Mouse (Mus musculus) MEL (cell line): Measurements from ENCODE around the gene B3gntl1.

ENCODE experiments used
- BHLHE40 ChIP-seq: IDR thresholded peaks from 2 replicates; pipeline ENCODE4 v1.6.1; 2012; ENCODE audit warnings: low read depth, mild to moderate bottlenecking, inconsistent platforms, low read length, improper control_type of control experiment, borderline replicate concordance
- CTCF ChIP-seq, 3 experiments: IDR thresholded peaks in 2 of 3; conservative IDR thresholded peaks in 1 of 3; 2 replicates each; pipeline ENCODE4 v1.5.1; 2011 to 2012; ENCODE audit warnings: low read length in 3 of 3, low read depth in 2 of 3, mild to moderate bottlenecking in 2 of 3, improper control_type of control experiment in 1 of 3, inconsistent platforms in 1 of 3, mixed read lengths in 1 of 3, moderate library complexity in 1 of 3; ENCODE audit not compliant: control insufficient read depth in 1 of 3, insufficient read depth in 1 of 3, poor library complexity in 1 of 3, severe bottlenecking in 1 of 3
- EP300 ChIP-seq, 2 experiments: IDR thresholded peaks; 2 replicates each; pipeline ENCODE4 v1.6.1; 2011; ENCODE audit warnings: improper control_type of control experiment in 2 of 2, low read length in 2 of 2, low read depth in 1 of 2, mild to moderate bottlenecking in 1 of 2
- ETS1 ChIP-seq: IDR thresholded peaks from 2 replicates; pipeline ENCODE4 v1.6.1; 2012; ENCODE audit warnings: low read depth, mild to moderate bottlenecking, inconsistent platforms, low read length, improper control_type of control experiment, moderate library complexity
- GATA1 ChIP-seq: IDR thresholded peaks from 2 replicates; pipeline ENCODE4 v1.6.1; 2011; ENCODE audit warnings: low read depth, low read length, improper control_type of control experiment
- JUND ChIP-seq: IDR thresholded peaks from 2 replicates; pipeline ENCODE4 v1.6.1; 2011; ENCODE audit warnings: low read depth, mild to moderate bottlenecking, improper control_type of control experiment, low read length
- MEF2A ChIP-seq: IDR thresholded peaks from 2 replicates; pipeline ENCODE4 v1.6.1; 2014; ENCODE audit warnings: low read depth, mild to moderate bottlenecking, inconsistent platforms, low read length, improper control_type of control experiment; ENCODE audit not compliant: poor library complexity, insufficient replicate concordance, severe bottlenecking; ENCODE audit errors: extremely low read depth
- MYB ChIP-seq: IDR thresholded peaks from 2 replicates; pipeline ENCODE4 v1.6.1; 2011; ENCODE audit warnings: mild to moderate bottlenecking, low read depth, low read length, improper control_type of control experiment
- POLR2A ChIP-seq, 2 experiments: IDR thresholded peaks; 2 replicates each; pipeline ENCODE4 v1.6.1; 2011 to 2012; ENCODE audit warnings: low read length in 2 of 2, mild to moderate bottlenecking in 2 of 2, control low read depth in 1 of 2, improper control_type of control experiment in 1 of 2, low read depth in 1 of 2, moderate library complexity in 1 of 2; ENCODE audit not compliant: control insufficient read depth in 1 of 2, insufficient read depth in 1 of 2, poor library complexity in 1 of 2
- TAL1 ChIP-seq: IDR thresholded peaks from 2 replicates; pipeline ENCODE4 v1.6.1; 2012; ENCODE audit warnings: mild to moderate bottlenecking, inconsistent platforms, low read length, moderate library complexity, mixed read lengths
- TBP ChIP-seq: IDR thresholded peaks from 2 replicates; pipeline ENCODE4 v1.8.0; 2011; ENCODE audit warnings: low read depth, low read length, improper control_type of control experiment
- USF1 ChIP-seq: IDR thresholded peaks from 2 replicates; pipeline ENCODE4 v1.6.1; 2014; ENCODE audit warnings: low read depth, mild to moderate bottlenecking, inconsistent platforms, low read length, improper control_type of control experiment, moderate library complexity

DNA sequence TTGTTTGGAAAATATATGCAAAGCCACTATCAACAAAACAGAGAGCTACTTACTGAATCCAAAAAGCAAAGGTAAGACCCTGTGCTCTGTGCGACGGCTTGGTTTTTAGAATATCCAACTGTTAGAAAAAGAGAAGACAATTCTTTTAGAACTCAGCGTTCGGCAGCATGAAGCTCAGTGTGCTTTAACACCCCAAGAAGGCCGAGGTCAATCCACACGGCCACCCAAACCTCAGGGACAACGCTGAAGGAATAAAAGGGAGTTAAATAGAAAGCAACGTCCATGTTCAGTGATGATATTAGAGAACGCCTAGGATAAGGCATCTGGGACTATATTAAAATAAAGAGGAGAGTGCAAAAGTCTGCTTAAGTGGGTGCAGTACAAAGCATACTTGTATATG lies 21.4 kb downstream of the B3gntl1 start:
- TF ChIP-seq USF1 (no peak), CTCF (IDR thresholded peaks at IDR 0.05 in 2 of 3, conservative IDR thresholded peaks at IDR 0.05 in 1 of 3; ENCODE audit: control insufficient read depth in 1 of 3, insufficient read depth in 1 of 3, low read depth in 2 of 3, low read length in 3 of 3, poor library complexity in 1 of 3, severe bottlenecking in 1 of 3) (no peak), JUND (no peak), POLR2A (IDR thresholded peaks at IDR 0.05; ENCODE audit: control insufficient read depth in 1 of 2, insufficient read depth in 1 of 2, low read depth in 1 of 2, low read length in 2 of 2, poor library complexity in 1 of 2) (no peak), GATA1 (no peak), MEF2A (no peak), EP300 (IDR thresholded peaks at IDR 0.05; ENCODE audit: low read depth in 1 of 2, low read length in 2 of 2) (no peak), ETS1 (no peak), TBP (no peak), MYB (no peak), BHLHE40 (no peak), TAL1 (no peak)
